Comparison of ENCODE assay signal across 10 mouse cellular contexts in genomic region chr9:123927281-123927960, GRCm38 (mm10). TPM values are rescaled to one million over a fixed set of nuclear protein-coding genes. Genes with fewer than 3 reads are reported as not detected.
DNase-seq lines count a peak whose midpoint lies in the region; ATAC-seq and TF ChIP-seq lines count a peak whose summit lies in the region.
"Had no signal": no experiment of that assay in that cellular context is flagged by ENCODE, and none has a peak within 500 bp of the region (broad histone marks: within the 10 kb centered on the region; RNA-seq: fewer than 3 reads in every experiment).

No protein-coding gene starts in this region.

- no peak overlapping the region for H3K4me3 ChIP-seq in liver, adult 2 months (ENCODE audit: insufficient read depth, low read depth, low read length)
- H3K4me3 ChIP-seq in ES-Bruce4 (ENCODE audit: low read depth, low read length): no peak overlapping the region
- H3K4me3 ChIP-seq in brown adipose tissue, adult 24 weeks (ENCODE audit: insufficient read depth, low read depth, low read length): no peak overlapping the region
- H3K4me3 ChIP-seq in forebrain, postnatal 0 days (ENCODE audit: low read depth, low read length): no peak overlapping the region
- no peak overlapping the region for H3K4me3 ChIP-seq in hindbrain, postnatal 0 days (ENCODE audit: low read length)

- no peak for ATAC-seq in monocyte, adult 5-6 weeks (replicated peaks; ENCODE audit: insufficient number of reproducible peaks, low FRiP score, low TSS enrichment, poor library complexity, severe bottlenecking)
- ATAC-seq in forebrain, postnatal 0 days: no peak
- no peak for ATAC-seq in hindbrain, postnatal 0 days

- H3K4me2 ChIP-seq in forebrain, postnatal 0 days (ENCODE audit: low read depth): no peak overlapping the region
- H3K4me2 ChIP-seq in hindbrain, postnatal 0 days (ENCODE audit: low read depth, low read length): no peak overlapping the region

- no peaks in the 10 kb centered on the region for H3K36me3 ChIP-seq in liver, adult 2 months (ENCODE audit: control insufficient read depth, insufficient read depth, low read length)
- H3K36me3 ChIP-seq in ES-Bruce4 (ENCODE audit: control insufficient read depth, insufficient read depth, low read length, poor library complexity, severe bottlenecking): no peaks in the 10 kb centered on the region
- H3K36me3 ChIP-seq in forebrain, postnatal 0 days (ENCODE audit: insufficient read depth): no peaks in the 10 kb centered on the region
- no peaks in the 10 kb centered on the region for H3K36me3 ChIP-seq in hindbrain, postnatal 0 days (ENCODE audit: insufficient read depth, low read length)

- TF ChIP-seq POLR2A in liver, adult 2 months (IDR thresholded peaks at IDR 0.05; ENCODE audit: extremely low read depth, insufficient read depth, low read length): no peak
- TF ChIP-seq POLR2A in ES-Bruce4 (IDR thresholded peaks at IDR 0.05; ENCODE audit: insufficient read depth, low read length): no peak

- H3K79me2 ChIP-seq in liver, adult 2 months (ENCODE audit: control insufficient read depth, insufficient read depth, low read length): no peaks in the 10 kb centered on the region

- no peak for TF ChIP-seq CTCF in liver, adult 2 months (IDR thresholded peaks at IDR 0.05; ENCODE audit: low read depth, low read length)
- TF ChIP-seq CTCF in ES-Bruce4 (IDR thresholded peaks at IDR 0.05; ENCODE audit: low read depth, low read length): no peak
- no peak for TF ChIP-seq CTCF in forebrain, postnatal 0 days (IDR thresholded peaks at IDR 0.05; ENCODE audit: low read depth)
- no peak for TF ChIP-seq CTCF in hindbrain, postnatal 0 days (IDR thresholded peaks at IDR 0.05; ENCODE audit: low read depth)

- no peak for DNase-seq in liver, adult 2 months (ENCODE audit: extremely low read depth, low read depth, low spot score)
- no peak for DNase-seq in liver
- DNase-seq in retina, embryonic 14.5 days (ENCODE audit: low spot score): peak; percentile 3
- no peak for DNase-seq in forebrain, postnatal 0 days
- DNase-seq in hindbrain, postnatal 0 days (ENCODE audit: low spot score): no peak
- DNase-seq: cerebellum, postnatal 25 days; heart, postnatal 4 days had no signal

- no peaks in the 10 kb centered on the region for H3K9me3 ChIP-seq in ES-Bruce4 (replicated peaks; ENCODE audit: control insufficient read depth, insufficient read depth, low read length, poor library complexity, severe bottlenecking)
- no peaks in the 10 kb centered on the region for H3K9me3 ChIP-seq in forebrain, postnatal 0 days (ENCODE audit: low read length)
- no peaks in the 10 kb centered on the region for H3K9me3 ChIP-seq in hindbrain, postnatal 0 days (ENCODE audit: low read length)

- H3K27ac ChIP-seq in liver, adult 2 months (replicated peaks; ENCODE audit: insufficient read depth, low read depth, low read length): no peak overlapping the region
- H3K27ac ChIP-seq in ES-Bruce4 (ENCODE audit: insufficient read depth, low read length): 0 out of 2 replicates have a peak overlapping the region, but pooled peaks have one; percentile 12
- H3K27ac ChIP-seq in brown adipose tissue, adult 24 weeks (replicated peaks; ENCODE audit: low read depth, low read length): peak overlapping the region; percentile 86
- H3K27ac ChIP-seq in forebrain, postnatal 0 days (ENCODE audit: low read depth, low read length): no peak overlapping the region
- H3K27ac ChIP-seq in hindbrain, postnatal 0 days: no peak overlapping the region

- peak; percentile 73; the same call in 1 of the 2 replicates for TF ChIP-seq EP300 in ES-Bruce4 (IDR thresholded peaks at IDR 0.05; ENCODE audit: insufficient read depth, low read depth, low read length)

- 55% methylated on average over 16 of the region's 16 CpGs for WGBS in liver, adult 2 months
- WGBS in forebrain, postnatal 0 days: 61% methylated on average over 16 of the region's 16 CpGs
- 55% methylated on average over 16 of the region's 16 CpGs for WGBS in hindbrain, postnatal 0 days

- 0 out of 2 replicates have a peak overlapping the region, but pooled peaks have one; percentile 24 for H3K9ac ChIP-seq in liver, adult 2 months (ENCODE audit: low read depth, low read length)
- no peak overlapping the region for H3K9ac ChIP-seq in ES-Bruce4 (ENCODE audit: low read depth, poor library complexity, severe bottlenecking)
- no peak overlapping the region for H3K9ac ChIP-seq in forebrain, postnatal 0 days
- H3K9ac ChIP-seq in hindbrain, postnatal 0 days (replicated peaks; ENCODE audit: low read length): no peak overlapping the region

- no peaks in the 10 kb centered on the region for H3K27me3 ChIP-seq in liver, adult 2 months (ENCODE audit: control insufficient read depth, insufficient read depth, low read length)
- H3K27me3 ChIP-seq in ES-Bruce4 (ENCODE audit: control insufficient read depth, insufficient read depth, low read length, poor library complexity, severe bottlenecking): peaks cover 2% of the 10 kb centered on the region
- H3K27me3 ChIP-seq in forebrain, postnatal 0 days (ENCODE audit: insufficient read depth, low read length): no peaks in the 10 kb centered on the region
- H3K27me3 ChIP-seq in hindbrain, postnatal 0 days (ENCODE audit: insufficient read depth, low read length): no peaks in the 10 kb centered on the region

- H3K4me1 ChIP-seq in liver, adult 2 months (ENCODE audit: control insufficient read depth, insufficient read depth, low read length): peaks cover 11% of the 10 kb centered on the region; the same call in 1 of the 2 replicates
- peaks cover 4% of the 10 kb centered on the region for H3K4me1 ChIP-seq in ES-Bruce4 (ENCODE audit: control insufficient read depth, insufficient read depth, low read length)
- H3K4me1 ChIP-seq in brown adipose tissue, adult 24 weeks (ENCODE audit: control insufficient read depth, insufficient read depth, insufficient read length, low read length): peaks cover 17% of the 10 kb centered on the region; the same call in 1 of the 2 replicates
- no peaks in the 10 kb centered on the region for H3K4me1 ChIP-seq in forebrain, postnatal 0 days (ENCODE audit: insufficient read depth)
- no peaks in the 10 kb centered on the region for H3K4me1 ChIP-seq in hindbrain, postnatal 0 days (ENCODE audit: insufficient read depth, low read length)

RNA-seq across cellular contexts. Expression of gene Ccr1, which starts 41.1 kb away (rescaled TPM):
- under 0.01 and 0.20 TPM in 2 replicates for total RNA-seq in liver, adult 2 months (2014; rRNA removed)
- polyA plus RNA-seq in liver, adult 2 months (2012; rRNA removed): 0.04 TPM in 1 of 2 replicates, not detected in the other
- not detected in 2 replicates for polyA plus RNA-seq in ES-Bruce4 (2011; ENCODE audit: insufficient read depth, insufficient read length, low read depth, missing spikeins)
- polyA plus RNA-seq in brown adipose tissue, adult 24 weeks (2012; ENCODE audit: insufficient read depth, insufficient read length, missing spikeins): 0.54 and 0.59 TPM in 2 replicates
- total RNA-seq in monocyte, adult 5-6 weeks (2017): 3.8 to 22.9 TPM (median 22.1 TPM) in 3 replicates
- total RNA-seq in forebrain, postnatal 0 days (2014; rRNA removed): 0.38 and 1.1 TPM in 2 replicates
- polyA plus RNA-seq in forebrain, postnatal 0 days (2015; fragmentation: Nextera tagmentation; extraction: Ambion mirVana): 0.76 and 0.77 TPM in 2 replicates
- 0.21 and 0.86 TPM in 2 replicates for total RNA-seq in hindbrain, postnatal 0 days (2014; rRNA removed)
- polyA plus RNA-seq in hindbrain, postnatal 0 days (2015; fragmentation: Nextera tagmentation; extraction: Ambion mirVana): 0.63 and 0.66 TPM in 2 replicates

RNA-seq across cellular contexts. Expression of gene Ccr1l1, which starts 50.8 kb away (rescaled TPM):
- not detected in 2 replicates for total RNA-seq in liver, adult 2 months (2014; rRNA removed)
- 0.12 TPM in 1 of 2 replicates, not detected in the other for polyA plus RNA-seq in liver, adult 2 months (2012; rRNA removed)
- polyA plus RNA-seq in ES-Bruce4 (2011; ENCODE audit: insufficient read depth, insufficient read length, low read depth, missing spikeins): not detected in 2 replicates
- polyA plus RNA-seq in brown adipose tissue, adult 24 weeks (2012; ENCODE audit: insufficient read depth, insufficient read length, missing spikeins): not detected in 2 replicates
- total RNA-seq in monocyte, adult 5-6 weeks (2017): not detected in 3 replicates
- not detected in 2 replicates for total RNA-seq in forebrain, postnatal 0 days (2014; rRNA removed)
- not detected in 2 replicates for polyA plus RNA-seq in forebrain, postnatal 0 days (2015; fragmentation: Nextera tagmentation; extraction: Ambion mirVana)
- not detected in 2 replicates for total RNA-seq in hindbrain, postnatal 0 days (2014; rRNA removed)
- not detected in 2 replicates for polyA plus RNA-seq in hindbrain, postnatal 0 days (2015; fragmentation: Nextera tagmentation; extraction: Ambion mirVana)
- total RNA-seq: heart, postnatal 4 days had no signal

Comparison
In these comparisons a context has a peak if more than half of its experiments do, and no peak if none do; other contexts are left out.
1. H3K27ac ChIP-seq: peak in ES-Bruce4 (single experiment) and brown adipose tissue, adult 24 weeks (single experiment); none in liver, adult 2 months (single experiment), forebrain, postnatal 0 days (single experiment) and hindbrain, postnatal 0 days (single experiment).